Mouse (Mus musculus) MEL (cell line): ENCODE measurements around the gene Chsy1. TPM values are rescaled to one million over a fixed set of nuclear protein-coding genes. Genes with fewer than 3 reads are reported as not detected.

ENCODE experiments used
- DNase-seq: peaks from one replicate; pipeline ENCODE4 v3.0.0; 2011; ENCODE audit warnings: low read depth, low spot score
- H3K27ac ChIP-seq: 2 replicates; pipeline ENCODE4 v1.5.1; 2012; ENCODE audit warnings: low read depth, mild to moderate bottlenecking, control low read depth, low read length, moderate library complexity; ENCODE audit not compliant: control insufficient read depth
- H3K27me3 ChIP-seq, 2 experiments: fragments of 150-350 bp in 1 of 2; sonication (generic) in 1 of 2; 2 replicates each; pipeline ENCODE4 v1.6.1; 2012; ENCODE audit warnings: low read length in 2 of 2, mild to moderate bottlenecking in 2 of 2, improper control_type of control experiment in 1 of 2, moderate library complexity in 1 of 2; ENCODE audit not compliant: insufficient read depth in 2 of 2, control insufficient read depth in 1 of 2
- H3K36me3 ChIP-seq, 2 experiments: 2 replicates each; pipeline ENCODE4 v1.6.1; 2012 to 2014; ENCODE audit warnings: low read length in 2 of 2, improper control_type of control experiment in 1 of 2, inconsistent platforms in 1 of 2, mild to moderate bottlenecking in 1 of 2; ENCODE audit not compliant: insufficient read depth in 2 of 2, control insufficient read depth in 1 of 2
- H3K4me1 ChIP-seq, 2 experiments: fragments of 150-350 bp in 1 of 2; sonication (generic) in 1 of 2; 2 replicates each; pipeline ENCODE4 v1.6.1; 2012; ENCODE audit warnings: low read length in 2 of 2, improper control_type of control experiment in 1 of 2, mild to moderate bottlenecking in 1 of 2; ENCODE audit not compliant: insufficient read depth in 2 of 2, control insufficient read depth in 1 of 2
- H3K4me3 ChIP-seq, 2 experiments: fragments of 150-350 bp in 1 of 2; sonication (generic) in 1 of 2; 2 replicates each; pipeline ENCODE4 v1.5.1; 2012; ENCODE audit warnings: low read depth in 2 of 2, low read length in 2 of 2, mild to moderate bottlenecking in 2 of 2, moderate library complexity in 2 of 2, control low read depth in 1 of 2, improper control_type of control experiment in 1 of 2; ENCODE audit not compliant: control insufficient read depth in 1 of 2, insufficient read depth in 1 of 2
- H3K79me2 ChIP-seq: 2 replicates; pipeline ENCODE4 v1.6.1; 2012; ENCODE audit warnings: mild to moderate bottlenecking, low read length, moderate library complexity; ENCODE audit not compliant: control insufficient read depth, poor library complexity, insufficient read depth
- H3K9ac ChIP-seq: 2 replicates; pipeline ENCODE4 v1.6.1; 2012; ENCODE audit warnings: low read depth, mild to moderate bottlenecking, control low read depth, low read length, moderate library complexity; ENCODE audit not compliant: control insufficient read depth, poor library complexity, severe bottlenecking
- H3K9me3 ChIP-seq: fragments of 150-350 bp; sonication (generic); replicated peaks from 2 replicates; pipeline ENCODE4 v1.6.1; 2012; ENCODE audit warnings: mild to moderate bottlenecking, low read length, improper control_type of control experiment, moderate library complexity; ENCODE audit not compliant: insufficient read depth
- BHLHE40 ChIP-seq: IDR thresholded peaks from 2 replicates; pipeline ENCODE4 v1.6.1; 2012; ENCODE audit warnings: low read depth, mild to moderate bottlenecking, inconsistent platforms, low read length, improper control_type of control experiment, borderline replicate concordance
- CHD1 ChIP-seq: IDR thresholded peaks from 2 replicates; pipeline ENCODE4 v1.6.1; 2012; ENCODE audit warnings: low read depth, mild to moderate bottlenecking, inconsistent platforms, low read length, improper control_type of control experiment
- E2F4 ChIP-seq: IDR thresholded peaks from 2 replicates; pipeline ENCODE4 v1.6.1; 2011; ENCODE audit warnings: low read depth, low read length, improper control_type of control experiment, borderline replicate concordance
- ETS1 ChIP-seq: IDR thresholded peaks from 2 replicates; pipeline ENCODE4 v1.6.1; 2012; ENCODE audit warnings: low read depth, mild to moderate bottlenecking, inconsistent platforms, low read length, improper control_type of control experiment, moderate library complexity
- GABPA ChIP-seq: IDR thresholded peaks from 2 replicates; pipeline ENCODE4 v1.6.1; 2012; ENCODE audit warnings: low read depth, mild to moderate bottlenecking, inconsistent platforms, low read length, improper control_type of control experiment, moderate library complexity
- MAX ChIP-seq: IDR thresholded peaks from 2 replicates; pipeline ENCODE4 v1.6.1; 2011; ENCODE audit warnings: low read length, improper control_type of control experiment
- MAZ ChIP-seq: IDR thresholded peaks from 2 replicates; pipeline ENCODE4 v1.6.1; 2012; ENCODE audit warnings: low read depth, mild to moderate bottlenecking, inconsistent platforms, low read length, improper control_type of control experiment
- NELFE ChIP-seq: IDR thresholded peaks from 2 replicates; pipeline ENCODE4 v1.6.1; 2011; ENCODE audit warnings: low read depth, low read length, improper control_type of control experiment
- POLR2AphosphoS2 ChIP-seq: IDR thresholded peaks from 2 replicates; pipeline ENCODE4 v1.6.1; 2011; ENCODE audit warnings: low read length, improper control_type of control experiment
- POLR2AphosphoS5 ChIP-seq: IDR thresholded peaks from 2 replicates; pipeline ENCODE4 v1.6.1; 2012; ENCODE audit warnings: low read depth, borderline replicate concordance, mild to moderate bottlenecking, inconsistent platforms, low read length, moderate library complexity, mixed read lengths
- RAD21 ChIP-seq: IDR thresholded peaks from 2 replicates; pipeline ENCODE4 v1.6.1; 2011; ENCODE audit warnings: mild to moderate bottlenecking, low read depth, low read length, improper control_type of control experiment
- SIN3A ChIP-seq: IDR thresholded peaks from 2 replicates; pipeline ENCODE4 v1.6.1; 2012; ENCODE audit warnings: low read length, improper control_type of control experiment, inconsistent platforms
- TAL1 ChIP-seq: IDR thresholded peaks from 2 replicates; pipeline ENCODE4 v1.6.1; 2012; ENCODE audit warnings: mild to moderate bottlenecking, inconsistent platforms, low read length, moderate library complexity, mixed read lengths
- USF1 ChIP-seq: IDR thresholded peaks from 2 replicates; pipeline ENCODE4 v1.6.1; 2014; ENCODE audit warnings: low read depth, mild to moderate bottlenecking, inconsistent platforms, low read length, improper control_type of control experiment, moderate library complexity
- ZC3H11A ChIP-seq: IDR thresholded peaks from 2 replicates; pipeline ENCODE4 v1.6.1; 2012; ENCODE audit warnings: low read depth, mild to moderate bottlenecking, inconsistent platforms, low read length, improper control_type of control experiment
- ZKSCAN1 ChIP-seq: IDR thresholded peaks from 2 replicates; pipeline ENCODE4 v1.6.1; 2012; ENCODE audit warnings: low read depth, mild to moderate bottlenecking, inconsistent platforms, low read length, improper control_type of control experiment, moderate library complexity
- ZNF384 ChIP-seq: IDR thresholded peaks from 2 replicates; pipeline ENCODE4 v1.6.1; 2012; ENCODE audit warnings: low read depth, mild to moderate bottlenecking, inconsistent platforms, low read length, improper control_type of control experiment
- polyA plus RNA-seq, 2 experiments: library from polyadenylated mRNA; stranded (reverse) in 1 of 2; unstranded in 1 of 2; fragments of >175 nt in 1 of 2; fragments of >200 nt in 1 of 2; gene quantifications; 2 replicates each; pipeline versions ENCODE4 v1.2.1 to v1.2.4; 2012; ENCODE audit warnings: low replicate concordance in 2 of 2, low read depth in 1 of 2; ENCODE audit not compliant: insufficient read length in 2 of 2, insufficient read depth in 1 of 2, missing spikeins in 1 of 2
- total RNA-seq: library from RNA; depleted of rRNA; stranded (reverse); fragments of 300-350 nt; gene quantifications from 2 replicates; pipeline ENCODE4 v1.2.3, GENCODE M21; 2012

Gene Chsy1
- total and polyA plus RNA-seq, 3 experiments: 8.5 to 10.3 TPM; not detected in 1

DNA sequence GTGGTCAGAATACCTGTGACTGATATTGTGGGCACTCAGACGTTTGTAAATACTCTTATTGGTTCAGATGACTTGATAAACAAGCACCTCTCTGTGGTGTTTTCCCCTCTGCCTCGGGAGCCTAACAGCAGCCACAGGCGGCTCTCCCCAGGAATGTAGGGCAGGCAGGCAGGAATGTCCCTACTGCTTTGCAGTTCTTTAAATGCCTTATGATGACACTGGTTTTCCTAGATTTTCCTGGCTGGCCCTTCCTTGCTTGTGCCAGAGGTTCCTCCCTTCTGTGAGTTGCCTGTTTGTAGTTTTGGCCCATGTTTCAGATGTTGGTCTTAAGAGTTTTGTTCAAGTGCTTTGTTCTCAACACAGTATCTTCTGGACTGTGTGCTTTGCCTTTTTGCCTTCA, 19.5 kb downstream of the Chsy1 start:
- peaks cover 0 to 3% of the 10 kb centered on the region in 2 experiments; a peak in 2 of 4 replicates for H3K36me3 ChIP-seq
- no peak overlapping the region for H3K27ac ChIP-seq
- no peak overlapping the region for H3K9ac ChIP-seq
- H3K9me3 ChIP-seq: no peaks in the 10 kb centered on the region
- peaks cover 12% of the 10 kb centered on the region; the same call in 1 of the 2 replicates for H3K79me2 ChIP-seq
- no peak for DNase-seq
- H3K4me3 ChIP-seq: no peak overlapping the region
- H3K4me1 ChIP-seq: peaks cover 5% of the 10 kb centered on the region in 2 experiments; a peak in 3 of 4 replicates
- TF ChIP-seq ZC3H11A: no peak
- no peak for TF ChIP-seq POLR2AphosphoS5
- TF ChIP-seq RAD21: no peak
- TF ChIP-seq ETS1: no peak
- TF ChIP-seq BHLHE40: no peak
- TF ChIP-seq TAL1: no peak
- no peak for TF ChIP-seq E2F4
- no peak for TF ChIP-seq USF1
- TF ChIP-seq ZKSCAN1: no peak
- TF ChIP-seq POLR2AphosphoS2: no peak
- no peak for TF ChIP-seq NELFE
- no peak for TF ChIP-seq MAX
- TF ChIP-seq GABPA: no peak
- H3K27me3 ChIP-seq: no peaks in the 10 kb centered on the region

DNA sequence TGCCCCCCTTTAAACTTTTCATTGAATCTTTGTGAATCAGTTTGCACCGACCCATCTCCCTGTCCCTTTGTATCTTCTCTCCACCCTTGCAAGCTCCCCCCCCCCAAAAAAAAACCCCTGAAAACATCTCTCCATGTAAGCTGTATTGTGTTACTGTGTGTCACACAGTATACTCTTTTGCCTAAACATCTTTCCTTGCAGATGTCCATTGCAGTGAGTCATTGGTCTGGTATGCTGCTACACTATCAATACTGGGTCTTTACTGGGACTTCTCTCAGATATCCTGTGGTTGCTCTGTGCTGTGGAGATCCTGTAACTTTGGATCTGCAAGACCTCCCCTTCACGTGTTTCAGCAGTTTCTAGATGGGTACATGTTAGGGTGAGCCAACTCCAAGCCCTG, 21.0 kb downstream of the Chsy1 start:
- no peak overlapping the region for H3K9ac ChIP-seq
- H3K27ac ChIP-seq: no peak overlapping the region
- H3K4me1 ChIP-seq: peaks cover 5% of the 10 kb centered on the region in 2 experiments; a peak in 2 of 4 replicates
- peaks cover 8% of the 10 kb centered on the region; the same call in 1 of the 2 replicates for H3K79me2 ChIP-seq
- DNase-seq: no peak
- no peaks in the 10 kb centered on the region for H3K9me3 ChIP-seq
- peaks cover 0 to 4% of the 10 kb centered on the region in 2 experiments; a peak in 2 of 4 replicates for H3K36me3 ChIP-seq
- TF ChIP-seq MAZ (no peak), NELFE (no peak)
- H3K27me3 ChIP-seq: no peaks in the 10 kb centered on the region
- H3K4me3 ChIP-seq: no peak overlapping the region

DNA sequence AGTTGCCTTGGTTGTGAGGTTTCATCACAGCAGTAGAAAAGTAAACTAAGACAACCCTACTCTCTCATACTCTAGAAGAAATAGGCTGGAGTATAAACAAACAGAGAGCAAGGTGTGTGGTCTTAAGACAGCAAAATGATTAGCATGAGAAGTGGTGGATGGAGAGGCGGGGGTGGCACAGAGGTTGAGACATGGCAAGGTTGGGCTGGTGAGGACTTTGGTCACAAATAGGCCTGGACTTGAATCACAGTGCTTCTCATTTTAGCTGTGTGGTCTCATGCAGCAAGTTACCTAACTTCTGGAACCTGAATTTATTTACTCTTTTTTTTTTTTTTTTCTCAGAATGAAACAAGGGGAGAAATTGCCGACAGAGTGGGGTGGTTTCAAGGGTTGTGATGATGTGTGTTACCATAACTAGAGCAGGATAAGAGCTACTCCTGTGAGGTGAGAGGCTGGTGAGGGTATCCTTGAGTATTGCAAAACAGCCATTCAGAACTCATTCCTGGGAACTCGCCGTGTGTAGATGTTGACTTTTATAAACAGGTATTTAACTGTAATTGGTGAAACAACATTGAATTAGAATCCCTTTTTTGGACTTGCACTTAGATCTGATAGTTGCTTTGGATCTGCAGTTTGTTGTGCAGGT, 22.6 kb downstream of the Chsy1 start:
- Histone ChIP-seq H3K27ac (no peak overlapping the region), H3K4me3 (no peak overlapping the region), H3K79me2 (peaks cover 9% of the 10 kb centered on the region; the same call in 1 of the 2 replicates), H3K9me3 (no peaks in the 10 kb centered on the region), H3K4me1 (peaks cover 14 to 18% of the 10 kb centered on the region in 2 experiments; a peak in 3 of 4 replicates), H3K27me3 (no peaks in the 10 kb centered on the region), H3K36me3 (peaks cover 0 to 18% of the 10 kb centered on the region in 2 experiments; a peak in 2 of 4 replicates), H3K9ac (no peak overlapping the region)
- TF ChIP-seq SIN3A: no peak
- TF ChIP-seq ZNF384: no peak
- no peak for TF ChIP-seq CHD1
- DNase-seq: no peak
